Mouse (Mus musculus): ENCODE results near the gene Necap1. TPM values are rescaled to one million over a fixed set of nuclear protein-coding genes. Genes with fewer than 3 reads are reported as not detected.

The Necap1 gene
- polyA plus RNA-seq (2017; shearing (Covaris generic)) = 33.7 TPM

GRCm38 (mm10) chr6:122873871-122874719, at the start of gene Necap1:
TSS of gene Necap1 (plus strand) at chr6:122874474.

GRCm38 (mm10) chr6:122855955-122856354, 18.3 kb upstream of the Necap1 start, which contains the start of gene C3ar1:
TSS of gene C3ar1 (minus strand) at chr6:122856161.

GRCm38 (mm10) chr6:122921451-122921850, 47.2 kb downstream of the Necap1 start, which contains the start of gene Clec4a1:
TSS of gene Clec4a1 (plus strand) at chr6:122921848.

Other genes starting within 250 kb of the Necap1 start
- not detected for gene Dppa3, start 248.1 kb upstream of the Necap1 start, polyA plus RNA-seq (2017; shearing (Covaris generic))
- gene Nanog, start 167.0 kb upstream of the Necap1 start, polyA plus RNA-seq (2017; shearing (Covaris generic)) = not detected
- 123 TPM for gene Slc2a3, start 72.8 kb upstream of the Necap1 start, polyA plus RNA-seq (2017; shearing (Covaris generic))
- 7.4 TPM for gene Foxj2, start 54.6 kb upstream of the Necap1 start, polyA plus RNA-seq (2017; shearing (Covaris generic))
- 0.10 TPM for gene C3ar1, start 18.3 kb upstream of the Necap1 start, polyA plus RNA-seq (2017; shearing (Covaris generic))
- 1.1 TPM for gene Clec4a1, start 47.4 kb downstream of the Necap1 start, polyA plus RNA-seq (2017; shearing (Covaris generic))
- 1.1 TPM for gene Clec4a3, start 78.0 kb downstream of the Necap1 start, polyA plus RNA-seq (2017; shearing (Covaris generic))
- gene Clec4a4, start 115.9 kb downstream of the Necap1 start, polyA plus RNA-seq (2017; shearing (Covaris generic)) = not detected
- gene Clec4b1, start 175.5 kb downstream of the Necap1 start, polyA plus RNA-seq (2017; shearing (Covaris generic)) = 0.59 TPM
- 0.31 TPM for gene Clec4a2, start 232.0 kb downstream of the Necap1 start, polyA plus RNA-seq (2017; shearing (Covaris generic))

Data from activated CD4-positive, CD25-positive, alpha-beta regulatory T cell, adult 9 weeks (primary cell).